ENCODE assay signal across 12 mouse cellular contexts in the genomic region with DNA sequence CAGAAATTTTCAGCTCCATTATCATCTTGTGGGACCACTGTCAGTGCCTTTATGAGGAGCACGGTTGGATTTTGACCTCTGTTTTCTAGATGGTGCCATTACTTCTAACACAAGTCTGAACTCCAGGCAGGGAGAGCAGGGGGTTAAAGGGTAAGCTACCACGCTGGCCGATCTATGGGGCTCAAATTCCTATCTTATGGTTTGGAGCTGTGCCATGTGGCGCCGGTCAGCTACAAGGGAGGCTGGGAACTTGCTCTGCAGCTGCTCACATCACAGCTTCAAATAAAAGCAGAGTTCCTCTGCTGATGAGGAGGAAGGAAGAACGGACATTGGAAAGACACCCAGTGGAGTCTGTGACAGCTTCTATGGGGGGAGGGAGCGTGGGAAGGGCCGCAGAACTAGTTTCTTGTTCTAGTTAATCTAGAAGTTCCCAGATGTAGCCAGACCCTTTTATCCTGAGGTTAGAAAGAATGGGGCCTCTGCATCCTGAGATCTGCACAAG. TPM values are rescaled to one million over a fixed set of nuclear protein-coding genes. Genes with fewer than 3 reads are reported as not detected.
A peak's percentile ranks its signal among the peaks of the same experiment; 100 is the strongest.
DNase-seq lines count a peak whose midpoint lies in the region; ATAC-seq and TF ChIP-seq lines count a peak whose summit lies in the region.
"Had no signal": no experiment of that assay in that cellular context is flagged by ENCODE, and none has a peak within 500 bp of the region (broad histone marks: within the 10 kb centered on the region; RNA-seq: fewer than 3 reads in every experiment).

No protein-coding gene starts in this region.

- no peak for TF ChIP-seq CTCF in C2C12 (IDR thresholded peaks at IDR 0.05; ENCODE audit: control insufficient read depth, insufficient read depth, insufficient read length)
- no peak for TF ChIP-seq CTCF in cerebellum, adult 2 months (IDR thresholded peaks at IDR 0.05; ENCODE audit: borderline replicate concordance, insufficient read depth, low read depth, low read length)
- no peak for TF ChIP-seq CTCF in thymus, adult 2 months (IDR thresholded peaks at IDR 0.05; ENCODE audit: borderline replicate concordance, control insufficient read depth, extremely low read depth, insufficient read depth, low read length, poor library complexity)

- no peak overlapping the region for H3K9ac ChIP-seq in kidney, embryonic 15.5 days
- no peak overlapping the region for H3K9ac ChIP-seq in intestine, embryonic 16.5 days (ENCODE audit: low read depth, low read length)

- 18% methylated on average over 8 of the region's 8 CpGs for WGBS in kidney, embryonic 15.5 days
- 41% methylated on average over 8 of the region's 8 CpGs for WGBS in intestine, embryonic 16.5 days
- WGBS in cerebellum, adult 2 months, result 42% methylated on average over 8 of the region's 8 CpGs
- 84% methylated on average over 8 of the region's 8 CpGs for WGBS in thymus, adult 2 months

- H3K36me3 ChIP-seq in kidney, embryonic 15.5 days, result no peaks in the 10 kb centered on the region
- H3K36me3 ChIP-seq in C2C12 (ENCODE audit: control insufficient read depth, insufficient read depth), result no peaks in the 10 kb centered on the region
- H3K36me3 ChIP-seq in intestine, embryonic 16.5 days (ENCODE audit: control insufficient read depth, insufficient read depth, low read length), result no peaks in the 10 kb centered on the region
- H3K36me3 ChIP-seq in thymus, adult 2 months (ENCODE audit: control insufficient read depth, insufficient read depth, low read length), result no peaks in the 10 kb centered on the region

- no peak overlapping the region for H3K4me2 ChIP-seq in kidney, embryonic 15.5 days
- H3K4me2 ChIP-seq in intestine, embryonic 16.5 days (ENCODE audit: low read depth, low read length), result no peak overlapping the region

- H3K79me2 ChIP-seq in C2C12 (ENCODE audit: control insufficient read depth, insufficient read depth), result no peaks in the 10 kb centered on the region

- no peak overlapping the region for H3K4me3 ChIP-seq in kidney, embryonic 15.5 days (replicated peaks)
- H3K4me3 ChIP-seq in C2C12 (ENCODE audit: insufficient read depth, poor library complexity, severe bottlenecking), result no peak overlapping the region
- no peak overlapping the region for H3K4me3 ChIP-seq in intestine, embryonic 16.5 days (ENCODE audit: low read length)
- no peak overlapping the region for H3K4me3 ChIP-seq in cerebellum, adult 2 months (replicated peaks; ENCODE audit: insufficient read depth, low read depth, low read length)
- no peak overlapping the region for H3K4me3 ChIP-seq in thymus, adult 2 months (ENCODE audit: control insufficient read depth, insufficient read depth, low read length)
- H3K4me3 ChIP-seq: erythroblast, embryonic 14.5 days had no signal

- ATAC-seq in kidney, embryonic 15.5 days (replicated peaks; ENCODE audit: low FRiP score), result no peak
- ATAC-seq in intestine, embryonic 16.5 days, result no peak
- ATAC-seq: inflammation-experienced regulatory T-cells, adult 6 months had no signal

- H3K4me1 ChIP-seq in kidney, embryonic 15.5 days, result peaks cover 37% of the 10 kb centered on the region
- H3K4me1 ChIP-seq in intestine, embryonic 16.5 days (ENCODE audit: control insufficient read depth, insufficient read depth, low read length), result peaks cover 17% of the 10 kb centered on the region
- no peaks in the 10 kb centered on the region for H3K4me1 ChIP-seq in cerebellum, adult 2 months (ENCODE audit: control insufficient read depth, insufficient read depth, low read length)
- no peaks in the 10 kb centered on the region for H3K4me1 ChIP-seq in thymus, adult 2 months (replicated peaks; ENCODE audit: control insufficient read depth, insufficient read depth, low read length)

- no peak for DNase-seq in kidney, postnatal 10 days
- DNase-seq in 416B (ENCODE audit: low read depth), result peak; percentile 31
- DNase-seq in cerebellum, adult 2 months, result no peak
- no peak for DNase-seq in thymus, adult 2 months
- DNase-seq: lung, postnatal 4 days; thymus, postnatal 36 days had no signal

- H3K27me3 ChIP-seq in kidney, embryonic 15.5 days, result no peaks in the 10 kb centered on the region
- no peaks in the 10 kb centered on the region for H3K27me3 ChIP-seq in C2C12 (ENCODE audit: control insufficient read depth, insufficient read depth, insufficient read length)
- H3K27me3 ChIP-seq in intestine, embryonic 16.5 days (replicated peaks; ENCODE audit: control insufficient read depth, insufficient read depth, low read length), result no peaks in the 10 kb centered on the region
- no peaks in the 10 kb centered on the region for H3K27me3 ChIP-seq in cerebellum, adult 2 months (ENCODE audit: control insufficient read depth, insufficient read depth, low read length)
- H3K27me3 ChIP-seq in thymus, adult 2 months (ENCODE audit: control insufficient read depth, insufficient read depth, low read length), result no peaks in the 10 kb centered on the region

- H3K79me3 ChIP-seq in C2C12 (ENCODE audit: low read depth), result no peaks in the 10 kb centered on the region

- no peak overlapping the region for H3ac ChIP-seq in C2C12 (ENCODE audit: control insufficient read depth, insufficient read length, low read depth)

- no peak for TF ChIP-seq POLR2A in cerebellum, adult 2 months (IDR thresholded peaks at IDR 0.05; ENCODE audit: borderline replicate concordance, insufficient read depth, low read length)
- TF ChIP-seq POLR2A in thymus, adult 2 months (IDR thresholded peaks at IDR 0.05; ENCODE audit: control insufficient read depth, extremely low read depth, insufficient read depth, low read length, poor library complexity), result no peak

- no peaks in the 10 kb centered on the region for H3K9me3 ChIP-seq in kidney, embryonic 15.5 days (replicated peaks)
- H3K9me3 ChIP-seq in intestine, embryonic 16.5 days (ENCODE audit: control insufficient read depth, low read length), result no peaks in the 10 kb centered on the region

- peak overlapping the region; percentile 85 for H3K27ac ChIP-seq in kidney, embryonic 15.5 days
- peak overlapping the region; percentile 85 for H3K27ac ChIP-seq in intestine, embryonic 16.5 days (ENCODE audit: low read length)
- H3K27ac ChIP-seq in cerebellum, adult 2 months (ENCODE audit: insufficient read depth, low read length), result no peak overlapping the region
- no peak overlapping the region for H3K27ac ChIP-seq in thymus, adult 2 months (ENCODE audit: control insufficient read depth, insufficient read depth, low read length)

TF ChIP-seq in C2C12, 6 proteins besides CTCF, POLR2A, EP300 and RAD21:
- TF ChIP-seq CEBPB (IDR thresholded peaks at IDR 0.05; ENCODE audit: low read depth), result no peak
- peak; percentile 32 for TF ChIP-seq MYOD1 (IDR thresholded peaks at IDR 0.05; ENCODE audit: control insufficient read depth, insufficient read length, low read depth)
- TF ChIP-seq USF1 (IDR thresholded peaks at IDR 0.05; ENCODE audit: low read depth), result no peak

RNA-seq across cellular contexts. Expression of a gene that starts 3.6 kb away (rescaled TPM):
- 1.8 and 3.0 TPM in 2 replicates for polyA plus RNA-seq in kidney, embryonic 15.5 days (2015; fragmentation: Nextera tagmentation; extraction: Ambion mirVana)
- polyA plus RNA-seq in C2C12 (2012; fragmentation: generic; extraction: Trizol), result not detected
- 358 and 408 TPM in 2 replicates for polyA plus RNA-seq in intestine, embryonic 16.5 days (2015; fragmentation: Nextera tagmentation; extraction: Ambion mirVana)
- not detected in 2 replicates for polyA plus RNA-seq in cerebellum, adult 2 months (2012; rRNA removed)
- not detected in 2 replicates for polyA plus RNA-seq in thymus, adult 2 months (2012; rRNA removed)
- polyA plus RNA-seq: erythroblast, embryonic 14.5 days; inflammation-experienced regulatory T-cells, adult 6 months had no signal

RNA-seq across cellular contexts. Expression of a gene that starts 24.6 kb away (rescaled TPM):
- polyA plus RNA-seq in kidney, embryonic 15.5 days (2015; fragmentation: Nextera tagmentation; extraction: Ambion mirVana), result 0.40 and 0.66 TPM in 2 replicates
- polyA plus RNA-seq in C2C12 (2012; fragmentation: generic; extraction: Trizol), result not detected
- not detected in 2 replicates for polyA plus RNA-seq in intestine, embryonic 16.5 days (2015; fragmentation: Nextera tagmentation; extraction: Ambion mirVana)
- 0.05 TPM in 1 of 2 replicates, not detected in the other for polyA plus RNA-seq in cerebellum, adult 2 months (2012; rRNA removed)
- polyA plus RNA-seq in thymus, adult 2 months (2012; rRNA removed), result 0.10 TPM in 1 of 2 replicates, not detected in the other
- polyA plus RNA-seq: erythroblast, embryonic 14.5 days; inflammation-experienced regulatory T-cells, adult 6 months; spleen, adult 2 months had no signal

RNA-seq across cellular contexts. Expression of a gene that starts 58.1 kb away (rescaled TPM):
- polyA plus RNA-seq in kidney, embryonic 15.5 days (2015; fragmentation: Nextera tagmentation; extraction: Ambion mirVana), result 23.5 and 24.9 TPM in 2 replicates
- polyA plus RNA-seq in C2C12 (2012; fragmentation: generic; extraction: Trizol), result 5.4 TPM
- 6.2 and 6.6 TPM in 2 replicates for polyA plus RNA-seq in intestine, embryonic 16.5 days (2015; fragmentation: Nextera tagmentation; extraction: Ambion mirVana)
- polyA plus RNA-seq in cerebellum, adult 2 months (2012; rRNA removed), result 4.0 and 4.1 TPM in 2 replicates
- polyA plus RNA-seq in thymus, adult 2 months (2012; rRNA removed), result 6.6 TPM in 2 replicates

Comparison
In these comparisons a context has a peak if more than half of its experiments do, and no peak if none do; other contexts are left out.
1. H3K27ac ChIP-seq: peak in kidney, embryonic 15.5 days (single experiment) and intestine, embryonic 16.5 days (single experiment); none in cerebellum, adult 2 months (single experiment) and thymus, adult 2 months (single experiment).
2. RNA of a gene that starts 3.6 kb away (polyA plus RNA-seq): 358 to 408 TPM in intestine, embryonic 16.5 days; 1.8 to 3.0 TPM in kidney, embryonic 15.5 days, not detected in cerebellum, adult 2 months, not detected in C2C12 (single experiment) and not detected in thymus, adult 2 months; every median in the first group is over 10 times any median in the second.